Mouse (Mus musculus) small intestine, adult 2 months (tissue): ENCODE measurements at regions not wholly inside any gene's neighbourhood (a gene's known extent, or its start where the extent isn't known, plus 50 kb on each side); places are given as distances from the start of the nearest gene placed in this dataset.

Experiments used
- CTCF ChIP-seq: fragments of 200-500 bp; IDR thresholded peaks from 2 replicates; pipeline ENCODE4 v1.5.1; 2012; ENCODE audit warnings: low read depth, mild to moderate bottlenecking, control low read depth, inconsistent platforms, low read length, moderate library complexity, mixed read lengths; ENCODE audit not compliant: insufficient replicate concordance, insufficient read length; ENCODE audit errors: extremely low read depth
- POLR2A ChIP-seq: fragments of 200-500 bp; IDR thresholded peaks from 2 replicates; pipeline ENCODE4 v1.6.1; 2012; ENCODE audit warnings: low read depth, mild to moderate bottlenecking, control low read depth, inconsistent platforms, low read length, moderate library complexity

- TF ChIP-seq CTCF (no peak), POLR2A (no peak)
These were observed 219.8 kb upstream of the Mocs1 start for GRCm38 (mm10) chr17:49208315-49208820.
